Mouse (Mus musculus) neural tube, embryonic 14.5 days (tissue): Measurements from ENCODE around the gene Rab15. TPM values are rescaled to one million over a fixed set of nuclear protein-coding genes. Genes with fewer than 3 reads are reported as not detected.
"Not testable (repeated sequence)": the region's sequence is repeated elsewhere in the genome, so short reads cannot be mapped to it uniquely, and the experiment has no call there.

Experiments used
- ATAC-seq: fragments of 200-750 bp; cut with Nextera tagmentation; 2 replicates; pipeline ENCODE4 v1.8.0; 2017; ENCODE audit warnings: low read depth, mild to moderate bottlenecking, moderate TSS enrichment, moderate library complexity
- H3K27ac ChIP-seq: fragments of 300-500 bp; sonication (generic); 2 replicates; pipeline ENCODE4 v1.5.1; 2014; ENCODE audit warnings: low read depth, mild to moderate bottlenecking, control low read depth, low read length, moderate library complexity, mixed read lengths
- H3K27me3 ChIP-seq: fragments of 300-500 bp; sonication (generic); 2 replicates; pipeline ENCODE4 v1.6.1; 2014; ENCODE audit warnings: low read length; ENCODE audit not compliant: control insufficient read depth, insufficient read depth
- H3K36me3 ChIP-seq: fragments of 300-500 bp; sonication (generic); 2 replicates; pipeline ENCODE4 v1.6.1; 2014; ENCODE audit warnings: low read length, mixed read lengths; ENCODE audit not compliant: control insufficient read depth, insufficient read depth
- H3K4me1 ChIP-seq: fragments of 300-500 bp; sonication (generic); 2 replicates; pipeline ENCODE4 v1.6.1; 2014; ENCODE audit warnings: low read length; ENCODE audit not compliant: control insufficient read depth, insufficient read depth
- H3K4me2 ChIP-seq: fragments of 300-500 bp; sonication (generic); 2 replicates; pipeline ENCODE4 v1.6.1; 2014; ENCODE audit warnings: mild to moderate bottlenecking, low read depth, low read length, control low read depth
- H3K4me3 ChIP-seq: fragments of 300-500 bp; sonication (generic); 2 replicates; pipeline ENCODE4 v1.5.1; 2014; ENCODE audit warnings: low read depth, low read length, control low read depth, mixed read lengths
- H3K9ac ChIP-seq: fragments of 300-500 bp; sonication (generic); replicated peaks from 2 replicates; pipeline ENCODE4 v1.6.1; 2014; ENCODE audit warnings: low read depth, mild to moderate bottlenecking, control low read depth, low read length, mixed read lengths
- H3K9me3 ChIP-seq: fragments of 300-500 bp; sonication (generic); 2 replicates; pipeline ENCODE4 v1.6.1; 2016; ENCODE audit warnings: low read length; ENCODE audit not compliant: control insufficient read depth
- whole genome bisulfite sequencing: fragments of 180-500 bp; shearing (Covaris S2); extraction: QIAGEN DNeasy Blood & Tissue Kit; methylation state at CpG from one replicate; pipeline ENCODE4 v1.1.7; 2014; 5-methylcytosine and 5-hydroxymethylcytosine counted together
- polyA plus RNA-seq: library from polyadenylated mRNA; unstranded; fragments of >200 nt; fragmentation: Nextera tagmentation; extraction: Ambion mirVana; gene quantifications from 2 replicates; pipeline ENCODE4 v1.2.1, GENCODE M21; 2014

The Rab15 gene
- polyA plus RNA-seq, 1 experiment from 2014 or later = 22.3 TPM

GRCm38 (mm10) chr12:76795350-76795749 lies 27.4 kb downstream of the Rab15 start, which contains the start of gene Gpx2:
Gene Gpx2 (minus strand): TSS chr12:76795554.
- no peaks in the 10 kb centered on the region for H3K36me3 ChIP-seq
- no peaks in the 10 kb centered on the region for H3K9me3 ChIP-seq
- H3K27ac ChIP-seq = no peak within 1 kb of the TSS
- ATAC-seq = no peak
- H3K9ac ChIP-seq = no peak within 1 kb of the TSS
- H3K4me2 ChIP-seq = no peak within 1 kb of the TSS
- 83% methylated on average over 5 of the region's 5 CpGs for WGBS
- no peak within 1 kb of the TSS for H3K4me3 ChIP-seq
- H3K4me1 ChIP-seq = no peaks in the 10 kb centered on the region
- no peaks in the 10 kb centered on the region for H3K27me3 ChIP-seq

- H3K9ac ChIP-seq, H3K4me3 ChIP-seq, H3K4me1 ChIP-seq, H3K27ac ChIP-seq, H3K27me3 ChIP-seq, ATAC-seq, H3K4me2 ChIP-seq, H3K9me3 ChIP-seq, H3K36me3 ChIP-seq: not testable (repeated sequence)
- 50% methylated on average over 14 of the region's 14 CpGs for WGBS
These were observed 30.2 kb downstream of the Rab15 start for GRCm38 (mm10) chr12:76792540-76792939.

- Histone ChIP-seq H3K27me3 (no peaks in the 10 kb centered on the region), H3K4me3 (no peak overlapping the region), H3K9ac (no peak overlapping the region), H3K4me1 (no peaks in the 10 kb centered on the region), H3K4me2 (no peak overlapping the region), H3K27ac (no peak overlapping the region), H3K9me3 (no peaks in the 10 kb centered on the region), H3K36me3 (no peaks in the 10 kb centered on the region)
- WGBS = 60% methylated on average over 8 of the region's 8 CpGs
- ATAC-seq = no peak
These were observed 32.1 kb downstream of the Rab15 start for GRCm38 (mm10) chr12:76790446-76791084.

GRCm38 (mm10) chr12:76784056-76784619 lies 38.6 kb downstream of the Rab15 start:
- no peaks in the 10 kb centered on the region for H3K9me3 ChIP-seq
- H3K4me2 ChIP-seq = no peak overlapping the region
- H3K27me3 ChIP-seq = no peaks in the 10 kb centered on the region
- ATAC-seq = no peak
- H3K4me3 ChIP-seq = no peak overlapping the region
- WGBS = 79% methylated on average over 10 of the region's 10 CpGs
- no peaks in the 10 kb centered on the region for H3K36me3 ChIP-seq
- H3K4me1 ChIP-seq = no peaks in the 10 kb centered on the region
- H3K9ac ChIP-seq = no peak overlapping the region
- H3K27ac ChIP-seq = no peak overlapping the region

DNA sequence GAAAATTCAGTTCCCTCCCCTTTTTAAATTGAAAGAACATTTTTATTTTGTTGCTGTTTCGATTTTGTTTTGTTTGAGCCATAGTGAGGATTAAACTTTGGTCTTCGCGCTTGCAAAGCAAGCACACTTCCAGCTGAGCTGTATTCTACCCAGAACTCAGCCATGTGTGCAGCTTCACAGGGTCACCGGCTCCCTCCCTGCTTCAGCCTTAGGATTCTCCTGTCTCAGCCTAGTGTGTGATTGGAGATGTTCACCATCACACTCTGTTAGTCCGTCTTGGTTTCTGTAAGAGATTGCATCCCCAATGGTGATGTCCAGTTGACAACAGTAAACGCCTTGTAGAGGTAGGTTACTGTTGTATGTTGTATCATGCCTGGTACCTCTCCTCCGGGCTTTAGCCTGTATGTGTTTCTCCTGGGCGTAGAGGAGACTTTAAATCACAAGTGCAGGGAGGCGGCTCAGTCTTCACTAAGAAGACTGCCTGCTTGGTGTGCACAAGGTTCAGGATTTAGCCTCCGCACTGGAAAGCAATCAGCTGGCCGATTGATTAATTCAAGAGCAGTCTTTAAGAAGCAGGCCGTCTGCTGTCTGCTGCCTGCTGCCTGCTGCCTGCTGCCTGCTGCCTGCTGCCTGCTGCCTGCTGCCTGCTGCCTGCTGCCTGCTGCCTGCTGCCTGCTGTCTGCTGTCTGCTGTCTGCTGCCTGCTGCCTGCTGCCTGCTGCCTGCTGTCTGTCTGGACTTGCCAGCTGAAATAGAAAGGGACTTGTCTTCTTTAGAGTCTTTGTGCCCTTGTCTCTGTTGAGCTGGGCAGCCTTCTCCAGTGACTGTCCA lies 41.9 kb downstream of the Rab15 start:
- no peak overlapping the region for H3K9ac ChIP-seq
- H3K27me3 ChIP-seq = no peaks in the 10 kb centered on the region
- no peak overlapping the region for H3K27ac ChIP-seq
- no peaks in the 10 kb centered on the region for H3K9me3 ChIP-seq
- H3K36me3 ChIP-seq = no peaks in the 10 kb centered on the region
- no peak overlapping the region for H3K4me2 ChIP-seq
- no peak overlapping the region for H3K4me3 ChIP-seq
- no peak for ATAC-seq
- no peaks in the 10 kb centered on the region for H3K4me1 ChIP-seq
- 71% methylated on average over 12 of the region's 12 CpGs for WGBS

- Histone ChIP-seq H3K36me3 (no peaks in the 10 kb centered on the region), H3K4me3 (no peak overlapping the region), H3K9me3 (no peaks in the 10 kb centered on the region), H3K9ac (no peak overlapping the region), H3K4me2 (no peak overlapping the region), H3K4me1 (no peaks in the 10 kb centered on the region), H3K27me3 (no peaks in the 10 kb centered on the region), H3K27ac (no peak overlapping the region)
- WGBS = 68% methylated on average over 5 of the region's 5 CpGs
- ATAC-seq = no peak
These were observed 42.8 kb downstream of the Rab15 start for GRCm38 (mm10) chr12:76779951-76780350.

DNA sequence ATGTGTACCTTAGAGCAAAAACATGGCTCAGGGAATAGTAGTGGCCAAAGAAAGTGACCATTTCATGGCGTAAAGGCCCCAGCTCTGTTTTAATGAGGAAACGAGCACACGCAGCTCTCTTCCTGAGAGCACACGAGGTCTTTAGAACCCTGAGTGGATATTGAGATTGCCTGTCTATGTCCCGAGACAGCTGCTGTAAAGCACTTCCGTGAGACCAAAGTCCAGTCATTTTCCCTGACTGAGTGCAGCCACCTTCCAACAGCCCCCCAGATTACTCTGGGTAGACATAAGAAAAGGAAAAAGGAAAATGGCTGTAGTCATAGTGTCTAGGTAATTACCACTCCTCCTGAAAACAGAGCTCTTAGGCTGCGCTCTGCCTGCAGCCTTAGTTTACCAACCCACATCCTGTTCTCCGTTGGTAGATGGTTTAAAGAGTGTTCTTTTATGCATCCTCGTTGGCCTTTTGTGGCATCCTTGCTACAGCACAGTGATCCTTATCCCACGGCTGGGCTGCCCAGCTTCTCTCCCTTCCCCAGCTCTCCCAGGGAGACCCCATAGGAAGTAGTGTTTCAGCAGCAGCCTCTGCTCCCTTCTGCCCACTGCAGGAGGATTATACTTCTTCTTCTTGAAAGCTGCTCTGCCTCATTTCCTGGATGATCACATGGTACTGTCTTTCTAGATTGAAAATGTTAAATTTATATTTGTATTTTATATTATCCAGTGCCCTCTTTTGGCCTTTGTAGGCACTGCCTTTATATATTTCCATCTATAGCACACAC lies 44.2 kb downstream of the Rab15 start:
- Histone ChIP-seq H3K4me2 (no peak overlapping the region), H3K4me1 (no peaks in the 10 kb centered on the region), H3K27ac (no peak overlapping the region), H3K27me3 (no peaks in the 10 kb centered on the region), H3K4me3 (no peak overlapping the region), H3K9me3 (no peaks in the 10 kb centered on the region), H3K36me3 (no peaks in the 10 kb centered on the region), H3K9ac (no peak overlapping the region)
- 82% methylated on average over 10 of the region's 10 CpGs for WGBS
- ATAC-seq = no peak

GRCm38 (mm10) chr12:76777845-76778244 lies 44.9 kb downstream of the Rab15 start:
- no peak overlapping the region for H3K27ac ChIP-seq
- no peak overlapping the region for H3K4me3 ChIP-seq
- H3K9me3 ChIP-seq = no peaks in the 10 kb centered on the region
- H3K9ac ChIP-seq = no peak overlapping the region
- no peak for ATAC-seq
- no peaks in the 10 kb centered on the region for H3K36me3 ChIP-seq
- H3K27me3 ChIP-seq = no peaks in the 10 kb centered on the region
- no peak overlapping the region for H3K4me2 ChIP-seq
- H3K4me1 ChIP-seq = no peaks in the 10 kb centered on the region
